Mouse (Mus musculus) ES-Bruce4 (cell line): ENCODE measurements around the gene Il34.

ENCODE experiments used
- EP300 ChIP-seq: IDR thresholded peaks from 2 replicates; pipeline ENCODE4 v1.6.1; 2011; ENCODE audit warnings: low read depth, low read length; ENCODE audit not compliant: insufficient read depth
- POLR2A ChIP-seq: IDR thresholded peaks from one replicate; pipeline ENCODE4 v1.8.1; 2011; ENCODE audit warnings: low read length; ENCODE audit not compliant: insufficient read depth

- TF ChIP-seq EP300: no peak
- TF ChIP-seq POLR2A: peak; percentile 61
Observed at GRCm38 (mm10) chr8:110846405-110847170, 40.9 kb upstream of the Il34 start, which contains the start of the genes Cog4 and Sf3b3.
